Mouse (Mus musculus) heart, postnatal 4 days (tissue): ENCODE results near the gene Atp2c1. TPM values are rescaled to one million over a fixed set of nuclear protein-coding genes. Genes with fewer than 3 reads are reported as not detected.

ENCODE experiments used
- DNase-seq: peaks from one replicate; pipeline ENCODE4 v3.0.0; 2021
- total RNA-seq, 2 experiments: library from RNA; stranded (reverse); gene quantifications; 2 replicates each; pipeline ENCODE4 v1.2.3; 2021

Atp2c1 gene
- total RNA-seq, result 10 to 100 TPM; 45.6 to 56.2 TPM

GRCm38 (mm10) chr9:105527219-105527618, at the start of gene Atp2c1:
Atp2c1 (minus strand) TSS chr9:105527319.
- no peak for DNase-seq

GRCm38 (mm10) chr9:105557452-105557851, 30.3 kb upstream of the Atp2c1 start:
- no peak for DNase-seq

GRCm38 (mm10) chr9:105556141-105556735, 29.1 kb upstream of the Atp2c1 start:
- no peak for DNase-seq

GRCm38 (mm10) chr9:105554439-105554807, 27.3 kb upstream of the Atp2c1 start:
- DNase-seq, result no peak

GRCm38 (mm10) chr9:105553629-105554438, 26.7 kb upstream of the Atp2c1 start:
- no peak for DNase-seq

- no peak for DNase-seq
These were observed 24.3 kb upstream of the Atp2c1 start for GRCm38 (mm10) chr9:105551407-105551806.

- DNase-seq, result no peak
These were observed 22.0 kb upstream of the Atp2c1 start for GRCm38 (mm10) chr9:105549096-105549495.

- DNase-seq, result no peak
These were observed 17.1 kb upstream of the Atp2c1 start for GRCm38 (mm10) chr9:105544013-105544750.

GRCm38 (mm10) chr9:105537473-105537872, 10.4 kb upstream of the Atp2c1 start:
- DNase-seq, result no peak

GRCm38 (mm10) chr9:105536877-105537276, 9.8 kb upstream of the Atp2c1 start:
- DNase-seq, result no peak

- no peak for DNase-seq
These were observed 1.8 kb downstream of the Atp2c1 start for GRCm38 (mm10) chr9:105525355-105525754.

- DNase-seq, result no peak
These were observed 4.1 kb downstream of the Atp2c1 start for GRCm38 (mm10) chr9:105523038-105523437.

- DNase-seq, result no peak
These were observed 5.1 kb downstream of the Atp2c1 start for GRCm38 (mm10) chr9:105522063-105522462.

- DNase-seq, result peak; percentile 41
These were observed 6.2 kb downstream of the Atp2c1 start for GRCm38 (mm10) chr9:105520776-105521552.

GRCm38 (mm10) chr9:105519278-105519883, 7.7 kb downstream of the Atp2c1 start:
- DNase-seq, result no peak

GRCm38 (mm10) chr9:105503690-105504089, 23.4 kb downstream of the Atp2c1 start:
- DNase-seq, result no peak

- no peak for DNase-seq
These were observed 24.7 kb downstream of the Atp2c1 start for GRCm38 (mm10) chr9:105502389-105502788.

- DNase-seq, result peak; percentile 61
These were observed 31.6 kb downstream of the Atp2c1 start for GRCm38 (mm10) chr9:105495316-105496174.

- DNase-seq, result peak; percentile 97
These were observed 32.4 kb downstream of the Atp2c1 start for GRCm38 (mm10) chr9:105494553-105495315.

- DNase-seq, result no peak
These were observed 34.4 kb downstream of the Atp2c1 start for GRCm38 (mm10) chr9:105492744-105493143.
